Comparison of ENCODE assay signal across 16 mouse cellular contexts in genomic region chr4:149541935-149542334, GRCm38 (mm10). TPM values are rescaled to one million over a fixed set of nuclear protein-coding genes. Genes with fewer than 3 reads are reported as not detected.
DNase-seq lines count a peak whose midpoint lies in the region; ATAC-seq lines count a peak whose summit lies in the region.
"Had no signal": no experiment of that assay in that cellular context is flagged by ENCODE, and none has a peak within 500 bp of the region (broad histone marks: within the 10 kb centered on the region; RNA-seq: fewer than 3 reads in every experiment).

No protein-coding gene starts in this region.

- WGBS in lung, embryonic 16.5 days = 71% methylated on average over 5 of the region's 5 CpGs

- no peak overlapping the region for H3K4me3 ChIP-seq in lung, embryonic 16.5 days (ENCODE audit: low read length)
- H3K4me3 ChIP-seq: hindbrain, embryonic 15.5 days; limb, embryonic 15.5 days; lung, embryonic 15.5 days; megakaryocyte, embryonic 14.5 days had no signal

- H3K27me3 ChIP-seq in lung, embryonic 16.5 days (ENCODE audit: control insufficient read depth, insufficient read depth, low read depth, low read length) = no peaks in the 10 kb centered on the region
- H3K27me3 ChIP-seq: hindbrain, embryonic 15.5 days; limb, embryonic 15.5 days; lung, embryonic 15.5 days had no signal

- no peak for DNase-seq in lung, adult 18-20 months
- DNase-seq in CD4-positive helper T cell, adult 2 months (ENCODE audit: low read depth, low spot score) = peak; percentile 80
- peak; percentile 33 for DNase-seq in NIH3T3 (ENCODE audit: low read depth)
- no peak for DNase-seq in cerebellum, postnatal 10 days
- no peak for DNase-seq in gastrocnemius, postnatal 25 days
- DNase-seq: adrenal gland, postnatal 10 days; cerebellum, adult 8-10 months; gastrocnemius, postnatal 10 days; kidney, adult 2 months; kidney, postnatal 36 days had no signal

- 0 out of 2 replicates have a peak, but pooled peaks cover 10% of the 10 kb centered on the region for H3K36me3 ChIP-seq in lung, embryonic 16.5 days (ENCODE audit: control insufficient read depth, insufficient read depth, low read length)

- no peaks in the 10 kb centered on the region for H3K9me3 ChIP-seq in lung, embryonic 16.5 days (ENCODE audit: control insufficient read depth, low read length)
- H3K9me3 ChIP-seq: hindbrain, embryonic 15.5 days; limb, embryonic 15.5 days; lung, embryonic 15.5 days; megakaryocyte, embryonic 14.5 days had no signal

- no peak for ATAC-seq in lung, embryonic 16.5 days (ENCODE audit: low read depth)
- peak; percentile 39; the same call in 1 of the 2 replicates for ATAC-seq in megakaryocyte, adult 5-6 weeks (ENCODE audit: poor library complexity, severe bottlenecking)

- peaks cover 2% of the 10 kb centered on the region; the same call in 1 of the 2 replicates for H3K4me1 ChIP-seq in lung, embryonic 16.5 days (replicated peaks; ENCODE audit: control insufficient read depth, insufficient read depth, low read length)
- H3K4me1 ChIP-seq: hindbrain, embryonic 15.5 days; lung, embryonic 15.5 days had no signal

- 0 out of 2 replicates have a peak overlapping the region, but pooled peaks have one; percentile 12 for H3K9ac ChIP-seq in lung, embryonic 16.5 days (ENCODE audit: low read length)
- H3K9ac ChIP-seq: hindbrain, embryonic 15.5 days; limb, embryonic 15.5 days; lung, embryonic 15.5 days had no signal

- H3K27ac ChIP-seq in lung, embryonic 16.5 days (ENCODE audit: low read length) = no peak overlapping the region
- H3K27ac ChIP-seq: hindbrain, embryonic 15.5 days; limb, embryonic 15.5 days; lung, embryonic 15.5 days had no signal

- H3K4me2 ChIP-seq in lung, embryonic 16.5 days (ENCODE audit: low read depth, low read length) = no peak overlapping the region
- H3K4me2 ChIP-seq: hindbrain, embryonic 15.5 days; limb, embryonic 15.5 days; lung, embryonic 15.5 days had no signal

RNA-seq across cellular contexts. Expression of gene Ctnnbip1, which starts 23.9 kb away (rescaled TPM):
- 57.5 and 59.7 TPM in 2 replicates for polyA plus RNA-seq in lung, embryonic 16.5 days (2015; fragmentation: Nextera tagmentation; extraction: Ambion mirVana)
- 6.2 and 8.4 TPM in 2 replicates for total RNA-seq in megakaryocyte, adult 5-6 weeks (2015)
- 9.7 and 10.8 TPM in 2 replicates for total RNA-seq in megakaryocyte, adult 5-6 weeks (2017)
- total RNA-seq in gastrocnemius, postnatal 25 days (2021) = 10 to 100 TPM; 24.7 to 29.6 TPM

RNA-seq across cellular contexts. Expression of gene Clstn1, which starts 44.3 kb away (rescaled TPM):
- 13.6 and 15.3 TPM in 2 replicates for polyA plus RNA-seq in lung, embryonic 16.5 days (2015; fragmentation: Nextera tagmentation; extraction: Ambion mirVana)
- 0.64 and 0.74 TPM in 2 replicates for total RNA-seq in megakaryocyte, adult 5-6 weeks (2015)
- total RNA-seq in megakaryocyte, adult 5-6 weeks (2017) = 1.2 and 1.8 TPM in 2 replicates
- total RNA-seq in gastrocnemius, postnatal 25 days (2021) = 10 to 100 TPM; 29.0 to 29.1 TPM

RNA-seq across cellular contexts. Expression of gene Lzic, which starts 56.9 kb away (rescaled TPM):
- polyA plus RNA-seq in lung, embryonic 16.5 days (2015; fragmentation: Nextera tagmentation; extraction: Ambion mirVana) = 35.2 and 40.7 TPM in 2 replicates
- 17.2 and 19.1 TPM in 2 replicates for total RNA-seq in megakaryocyte, adult 5-6 weeks (2015)
- 22.2 and 53.8 TPM in 2 replicates for total RNA-seq in megakaryocyte, adult 5-6 weeks (2017)
- 10 to 100 TPM; 12.5 to 13.0 TPM for total RNA-seq in gastrocnemius, postnatal 25 days (2021)

RNA-seq across cellular contexts. Expression of gene Nmnat1, which starts 56.9 kb away (rescaled TPM):
- 10.3 and 11.9 TPM in 2 replicates for polyA plus RNA-seq in lung, embryonic 16.5 days (2015; fragmentation: Nextera tagmentation; extraction: Ambion mirVana)
- 4.0 and 5.1 TPM in 2 replicates for total RNA-seq in megakaryocyte, adult 5-6 weeks (2015)
- 3.8 and 6.0 TPM in 2 replicates for total RNA-seq in megakaryocyte, adult 5-6 weeks (2017)
- 10 to 100 TPM; 22.8 to 23.4 TPM for total RNA-seq in gastrocnemius, postnatal 25 days (2021)

Comparison
In these comparisons a context has a peak if more than half of its experiments do, and no peak if none do; other contexts are left out.
1. DNase-seq: peak in CD4-positive helper T cell, adult 2 months (single experiment) and NIH3T3 (single experiment); none in lung, adult 18-20 months (0 of 2), cerebellum, postnatal 10 days (0 of 2) and gastrocnemius, postnatal 25 days (single experiment).
2. RNA of gene Clstn1, which starts 44.3 kb away (total RNA-seq): 29.0 to 29.1 TPM in gastrocnemius, postnatal 25 days; 0.64 to 1.8 TPM in megakaryocyte, adult 5-6 weeks; every median in the first group is over 10 times any median in the second.